Mouse (Mus musculus) MEL (cell line): ENCODE results near the gene Rps27rt. TPM values are rescaled to one million over a fixed set of nuclear protein-coding genes. Genes with fewer than 3 reads are reported as not detected.

ENCODE experiments used
- DNase-seq: peaks from one replicate; pipeline ENCODE4 v3.0.0; 2011; ENCODE audit warnings: low read depth, low spot score
- H3K27ac ChIP-seq: 2 replicates; pipeline ENCODE4 v1.5.1; 2012; ENCODE audit warnings: low read depth, mild to moderate bottlenecking, control low read depth, low read length, moderate library complexity; ENCODE audit not compliant: control insufficient read depth
- H3K27me3 ChIP-seq, 2 experiments: fragments of 150-350 bp in 1 of 2; sonication (generic) in 1 of 2; 2 replicates each; pipeline ENCODE4 v1.6.1; 2012; ENCODE audit warnings: low read length in 2 of 2, mild to moderate bottlenecking in 2 of 2, improper control_type of control experiment in 1 of 2, moderate library complexity in 1 of 2; ENCODE audit not compliant: insufficient read depth in 2 of 2, control insufficient read depth in 1 of 2
- H3K36me3 ChIP-seq, 2 experiments: 2 replicates each; pipeline ENCODE4 v1.6.1; 2012 to 2014; ENCODE audit warnings: low read length in 2 of 2, improper control_type of control experiment in 1 of 2, inconsistent platforms in 1 of 2, mild to moderate bottlenecking in 1 of 2; ENCODE audit not compliant: insufficient read depth in 2 of 2, control insufficient read depth in 1 of 2
- H3K4me1 ChIP-seq, 2 experiments: fragments of 150-350 bp in 1 of 2; sonication (generic) in 1 of 2; 2 replicates each; pipeline ENCODE4 v1.6.1; 2012; ENCODE audit warnings: low read length in 2 of 2, improper control_type of control experiment in 1 of 2, mild to moderate bottlenecking in 1 of 2; ENCODE audit not compliant: insufficient read depth in 2 of 2, control insufficient read depth in 1 of 2
- H3K4me3 ChIP-seq, 2 experiments: fragments of 150-350 bp in 1 of 2; sonication (generic) in 1 of 2; 2 replicates each; pipeline ENCODE4 v1.5.1; 2012; ENCODE audit warnings: low read depth in 2 of 2, low read length in 2 of 2, mild to moderate bottlenecking in 2 of 2, moderate library complexity in 2 of 2, control low read depth in 1 of 2, improper control_type of control experiment in 1 of 2; ENCODE audit not compliant: control insufficient read depth in 1 of 2, insufficient read depth in 1 of 2
- H3K79me2 ChIP-seq: 2 replicates; pipeline ENCODE4 v1.6.1; 2012; ENCODE audit warnings: mild to moderate bottlenecking, low read length, moderate library complexity; ENCODE audit not compliant: control insufficient read depth, poor library complexity, insufficient read depth
- H3K9ac ChIP-seq: 2 replicates; pipeline ENCODE4 v1.6.1; 2012; ENCODE audit warnings: low read depth, mild to moderate bottlenecking, control low read depth, low read length, moderate library complexity; ENCODE audit not compliant: control insufficient read depth, poor library complexity, severe bottlenecking
- H3K9me3 ChIP-seq: fragments of 150-350 bp; sonication (generic); replicated peaks from 2 replicates; pipeline ENCODE4 v1.6.1; 2012; ENCODE audit warnings: mild to moderate bottlenecking, low read length, improper control_type of control experiment, moderate library complexity; ENCODE audit not compliant: insufficient read depth
- E2F4 ChIP-seq: IDR thresholded peaks from 2 replicates; pipeline ENCODE4 v1.6.1; 2011; ENCODE audit warnings: low read depth, low read length, improper control_type of control experiment, borderline replicate concordance
- ELF1 ChIP-seq: IDR thresholded peaks from 2 replicates; pipeline ENCODE4 v1.6.1; 2014; ENCODE audit warnings: low read depth, mild to moderate bottlenecking, inconsistent platforms, low read length, improper control_type of control experiment, moderate library complexity
- ETS1 ChIP-seq: IDR thresholded peaks from 2 replicates; pipeline ENCODE4 v1.6.1; 2012; ENCODE audit warnings: low read depth, mild to moderate bottlenecking, inconsistent platforms, low read length, improper control_type of control experiment, moderate library complexity
- GATA1 ChIP-seq: IDR thresholded peaks from 2 replicates; pipeline ENCODE4 v1.6.1; 2011; ENCODE audit warnings: low read depth, low read length, improper control_type of control experiment
- HCFC1 ChIP-seq: IDR thresholded peaks from 2 replicates; pipeline ENCODE4 v1.6.1; 2012; ENCODE audit warnings: low read depth, mild to moderate bottlenecking, inconsistent platforms, low read length, improper control_type of control experiment, moderate library complexity
- KAT2A ChIP-seq: conservative IDR thresholded peaks from 2 replicates; pipeline ENCODE4 v1.6.1; 2012; ENCODE audit warnings: low read depth, low read length, improper control_type of control experiment, inconsistent platforms
- MAFK ChIP-seq: IDR thresholded peaks from 2 replicates; pipeline ENCODE4 v1.6.1; 2011; ENCODE audit warnings: low read depth, mild to moderate bottlenecking, low read length, improper control_type of control experiment, borderline replicate concordance
- MEF2A ChIP-seq: IDR thresholded peaks from 2 replicates; pipeline ENCODE4 v1.6.1; 2014; ENCODE audit warnings: low read depth, mild to moderate bottlenecking, inconsistent platforms, low read length, improper control_type of control experiment; ENCODE audit not compliant: poor library complexity, insufficient replicate concordance, severe bottlenecking; ENCODE audit errors: extremely low read depth
- MXI1 ChIP-seq: IDR thresholded peaks from 2 replicates; pipeline ENCODE4 v1.6.1; 2011; ENCODE audit warnings: mild to moderate bottlenecking, low read depth, low read length, improper control_type of control experiment
- NELFE ChIP-seq: IDR thresholded peaks from 2 replicates; pipeline ENCODE4 v1.6.1; 2011; ENCODE audit warnings: low read depth, low read length, improper control_type of control experiment
- NRF1 ChIP-seq: IDR thresholded peaks from 2 replicates; pipeline ENCODE4 v1.6.1; 2014; ENCODE audit warnings: low read depth, mild to moderate bottlenecking, inconsistent platforms, low read length, improper control_type of control experiment, moderate library complexity; ENCODE audit not compliant: poor library complexity, insufficient read depth, severe bottlenecking
- POLR2A ChIP-seq, 2 experiments: IDR thresholded peaks; 2 replicates each; pipeline ENCODE4 v1.6.1; 2011 to 2012; ENCODE audit warnings: low read length in 2 of 2, mild to moderate bottlenecking in 2 of 2, control low read depth in 1 of 2, improper control_type of control experiment in 1 of 2, low read depth in 1 of 2, moderate library complexity in 1 of 2; ENCODE audit not compliant: control insufficient read depth in 1 of 2, insufficient read depth in 1 of 2, poor library complexity in 1 of 2
- POLR2AphosphoS2 ChIP-seq: IDR thresholded peaks from 2 replicates; pipeline ENCODE4 v1.6.1; 2011; ENCODE audit warnings: low read length, improper control_type of control experiment
- RCOR1 ChIP-seq: IDR thresholded peaks from 2 replicates; pipeline ENCODE4 v1.6.1; 2012; ENCODE audit warnings: low read depth, mild to moderate bottlenecking, inconsistent platforms, low read length, improper control_type of control experiment
- SMC3 ChIP-seq: IDR thresholded peaks from 2 replicates; pipeline ENCODE4 v1.6.1; 2011; ENCODE audit warnings: low read depth, low read length, improper control_type of control experiment
- TAL1 ChIP-seq: IDR thresholded peaks from 2 replicates; pipeline ENCODE4 v1.6.1; 2012; ENCODE audit warnings: mild to moderate bottlenecking, inconsistent platforms, low read length, moderate library complexity, mixed read lengths
- USF1 ChIP-seq: IDR thresholded peaks from 2 replicates; pipeline ENCODE4 v1.6.1; 2014; ENCODE audit warnings: low read depth, mild to moderate bottlenecking, inconsistent platforms, low read length, improper control_type of control experiment, moderate library complexity
- USF2 ChIP-seq, 2 experiments: IDR thresholded peaks; 2 replicates each; pipeline ENCODE4 v1.6.1; 2011 to 2012; ENCODE audit warnings: improper control_type of control experiment in 2 of 2, low read length in 2 of 2, borderline replicate concordance in 1 of 2, inconsistent platforms in 1 of 2, low read depth in 1 of 2, mild to moderate bottlenecking in 1 of 2; ENCODE audit not compliant: insufficient read depth in 1 of 2
- ZKSCAN1 ChIP-seq: IDR thresholded peaks from 2 replicates; pipeline ENCODE4 v1.6.1; 2012; ENCODE audit warnings: low read depth, mild to moderate bottlenecking, inconsistent platforms, low read length, improper control_type of control experiment, moderate library complexity
- ZMIZ1 ChIP-seq: IDR thresholded peaks from 2 replicates; pipeline ENCODE4 v1.6.1; 2012; ENCODE audit warnings: low read depth, mild to moderate bottlenecking, inconsistent platforms, low read length, improper control_type of control experiment, moderate library complexity
- polyA plus RNA-seq, 2 experiments: library from polyadenylated mRNA; stranded (reverse) in 1 of 2; unstranded in 1 of 2; fragments of >175 nt in 1 of 2; fragments of >200 nt in 1 of 2; gene quantifications; 2 replicates each; pipeline versions ENCODE4 v1.2.1 to v1.2.4; 2012; ENCODE audit warnings: low replicate concordance in 2 of 2, low read depth in 1 of 2; ENCODE audit not compliant: insufficient read length in 2 of 2, insufficient read depth in 1 of 2, missing spikeins in 1 of 2
- total RNA-seq: library from RNA; depleted of rRNA; stranded (reverse); fragments of 300-350 nt; gene quantifications from 2 replicates; pipeline ENCODE4 v1.2.3, GENCODE M21; 2012

Rps27rt gene
- total and polyA plus RNA-seq, 3 experiments = 61.8 to 338 TPM; not detected in 1

GRCm38 (mm10) chr9:114960844-114961243 lies 21.7 kb downstream of the Rps27rt start:
- Histone ChIP-seq H3K27ac (no peak overlapping the region), H3K9me3 (no peaks in the 10 kb centered on the region), H3K36me3 (no peaks in the 10 kb centered on the region), H3K9ac (no peak overlapping the region), H3K4me3 (no peak overlapping the region), H3K27me3 (no peaks in the 10 kb centered on the region), H3K79me2 (no peaks in the 10 kb centered on the region), H3K4me1 (no peaks in the 10 kb centered on the region)
- no peak for DNase-seq
- TF ChIP-seq HCFC1 (no peak), TAL1 (no peak), SMC3 (no peak), KAT2A (no peak)

DNA sequence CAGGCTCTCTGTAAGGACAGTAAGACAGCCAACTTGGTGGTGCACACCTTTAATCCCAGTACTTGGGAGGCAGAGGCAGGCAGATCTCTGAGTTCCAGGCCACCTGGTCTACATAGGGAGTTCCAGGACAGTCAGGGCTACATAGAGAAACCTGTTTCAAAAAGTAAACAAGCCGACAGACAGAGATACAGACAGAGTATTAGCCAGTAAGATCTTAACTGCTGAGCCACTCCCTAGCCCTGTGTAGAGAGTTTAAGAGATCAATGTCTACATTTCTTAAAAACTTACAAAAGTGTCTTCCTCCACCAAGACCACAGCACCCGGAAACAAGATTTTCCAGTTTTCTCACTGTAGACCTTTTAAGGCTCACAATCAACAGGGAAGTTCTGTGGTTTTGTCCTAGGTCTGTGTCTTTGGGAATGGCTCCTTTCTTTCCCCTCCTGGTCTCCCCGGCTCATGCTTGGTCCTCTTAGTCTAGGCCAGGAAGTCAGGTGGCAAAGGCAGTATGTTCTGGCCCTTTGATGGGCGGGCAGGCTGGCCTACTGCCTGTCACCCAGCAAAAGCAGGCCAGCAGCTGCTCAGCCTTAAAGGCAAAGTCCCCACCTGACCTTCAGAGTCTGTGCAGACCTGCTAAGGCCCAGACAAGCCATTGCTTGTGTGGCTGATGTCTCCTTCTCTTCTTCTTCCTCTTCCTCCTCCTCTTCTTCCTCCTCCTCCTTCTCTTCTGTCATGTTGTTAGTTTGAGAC lies 22.3 kb downstream of the Rps27rt start:
- Histone ChIP-seq H3K79me2 (no peaks in the 10 kb centered on the region), H3K36me3 (no peaks in the 10 kb centered on the region), H3K9ac (no peak overlapping the region), H3K4me3 (no peak overlapping the region), H3K4me1 (no peaks in the 10 kb centered on the region), H3K27me3 (no peaks in the 10 kb centered on the region), H3K27ac (no peak overlapping the region), H3K9me3 (no peaks in the 10 kb centered on the region)
- TF ChIP-seq ZKSCAN1 (no peak), NRF1 (no peak), MAFK (no peak), USF1 (no peak), POLR2AphosphoS2 (no peak), RCOR1 (no peak), MEF2A (no peak), E2F4 (no peak), USF2 (IDR thresholded peaks at IDR 0.05; ENCODE audit: borderline replicate concordance in 1 of 2, insufficient read depth in 1 of 2, low read depth in 1 of 2, low read length in 2 of 2) (no peak), POLR2A (IDR thresholded peaks at IDR 0.05; ENCODE audit: control insufficient read depth in 1 of 2, insufficient read depth in 1 of 2, low read depth in 1 of 2, low read length in 2 of 2, poor library complexity in 1 of 2) (no peak), ETS1 (no peak), TAL1 (no peak), ZMIZ1 (no peak), GATA1 (no peak), MXI1 (no peak), NELFE (no peak), ELF1 (no peak)
- DNase-seq = no peak
